Mouse (Mus musculus) cerebellum, adult (tissue): ENCODE data around the gene Defb33.

Source experiments
- ATAC-seq: cut with Nextera tagmentation; 2 replicates; pipeline ENCODE4 v1.9.2; 2017; ENCODE audit warnings: mild to moderate bottlenecking, moderate library complexity, mixed read lengths; ENCODE audit not compliant: insufficient number of reproducible peaks, low FRiP score, low TSS enrichment

Defb33 gene

DNA sequence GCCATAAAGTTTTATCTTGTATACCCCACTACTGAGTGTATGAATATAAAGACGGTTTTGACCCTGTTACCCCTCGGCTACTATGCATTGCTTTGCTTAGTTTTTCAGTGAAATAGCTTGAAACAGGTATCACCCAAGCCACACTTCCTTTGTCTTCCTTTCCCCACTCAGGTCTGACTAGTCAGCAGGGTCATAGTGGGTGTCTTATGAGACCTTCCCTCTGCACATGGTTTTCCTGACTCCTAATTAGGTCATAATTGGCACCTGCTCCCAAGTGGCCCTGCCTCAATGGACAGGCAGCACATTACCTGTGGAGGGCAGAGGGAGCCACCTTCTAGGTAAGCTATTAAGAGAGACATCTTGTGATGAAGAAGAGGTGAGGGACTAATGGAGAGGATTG, at the start of gene Defb33:
TSS of gene Defb33 (plus strand) at position 301 of the 400 bp plus-strand sequence.
- no peak for ATAC-seq

DNA sequence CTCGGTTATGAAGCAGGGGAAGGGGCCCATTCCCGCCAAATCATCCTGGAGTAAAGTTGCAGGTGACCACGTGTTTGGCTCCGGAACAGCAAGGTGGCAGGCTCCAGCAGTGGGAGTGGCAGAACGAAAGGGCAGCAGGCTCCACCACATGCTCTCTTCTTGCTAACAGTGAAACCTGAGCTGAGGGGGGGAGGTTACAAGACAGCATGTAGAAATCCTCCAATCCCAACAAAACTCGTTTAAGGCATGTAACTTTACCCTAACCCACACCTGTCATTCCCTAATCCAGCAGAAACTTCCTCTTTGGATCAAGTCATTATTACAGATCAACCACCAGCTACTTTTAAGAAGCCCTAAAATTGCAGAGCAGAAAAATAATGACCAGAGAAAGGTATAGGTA, 17.9 kb upstream of the Defb33 start:
- ATAC-seq: no peak

GRCm38 (mm10) chr8:20902527-20902926, 10.1 kb downstream of the Defb33 start, which contains the start of gene Gm15056:
Gene Gm15056 (minus strand): TSS chr8:20902627.
- ATAC-seq: no peak

DNA sequence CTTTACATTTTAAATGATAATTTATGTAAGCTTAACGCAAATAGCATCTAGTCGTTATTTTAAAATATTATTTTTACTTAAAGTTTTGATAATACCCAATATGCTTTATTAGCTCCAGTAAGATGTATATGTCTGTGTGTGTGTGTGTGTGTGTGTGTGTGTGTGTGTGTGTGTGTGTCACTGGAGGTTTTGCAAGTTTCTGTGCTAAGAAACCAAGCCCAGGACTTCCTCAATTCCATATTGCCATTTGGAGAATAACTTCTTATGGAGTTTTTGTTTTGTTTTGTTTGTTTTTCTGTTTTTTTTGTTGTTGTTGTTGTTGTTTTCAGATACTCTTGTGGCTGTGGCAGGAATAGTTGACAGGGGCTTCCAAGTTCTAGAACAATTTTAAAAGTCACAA, 14.7 kb downstream of the Defb33 start:
- no peak for ATAC-seq

GRCm38 (mm10) chr8:20908256-20908655, 15.8 kb downstream of the Defb33 start:
- no peak for ATAC-seq

DNA sequence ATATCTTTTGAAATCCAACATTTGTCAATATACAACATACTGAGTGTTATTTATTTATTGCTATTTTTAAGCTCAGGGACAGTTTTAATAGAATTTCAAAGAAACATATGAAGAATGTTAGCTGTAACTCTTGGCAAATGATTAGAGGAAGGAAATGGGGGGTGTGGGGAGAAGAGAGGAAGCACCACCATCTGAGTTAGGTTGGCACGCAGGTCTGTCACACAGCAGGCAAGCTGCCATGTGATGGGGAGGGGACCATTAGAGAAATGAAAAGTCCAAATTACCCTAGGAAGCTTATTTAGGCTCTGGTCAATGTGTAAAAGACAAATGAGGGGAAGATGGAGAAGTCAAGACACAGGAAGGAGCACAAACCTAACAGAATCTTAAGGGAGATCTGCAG, 19.8 kb downstream of the Defb33 start:
- ATAC-seq: no peak

GRCm38 (mm10) chr8:20921971-20922370, 29.5 kb downstream of the Defb33 start, which contains the start of gene Gm6040:
Gene Gm6040 (minus strand): TSS chr8:20922071.
- no peak for ATAC-seq

DNA sequence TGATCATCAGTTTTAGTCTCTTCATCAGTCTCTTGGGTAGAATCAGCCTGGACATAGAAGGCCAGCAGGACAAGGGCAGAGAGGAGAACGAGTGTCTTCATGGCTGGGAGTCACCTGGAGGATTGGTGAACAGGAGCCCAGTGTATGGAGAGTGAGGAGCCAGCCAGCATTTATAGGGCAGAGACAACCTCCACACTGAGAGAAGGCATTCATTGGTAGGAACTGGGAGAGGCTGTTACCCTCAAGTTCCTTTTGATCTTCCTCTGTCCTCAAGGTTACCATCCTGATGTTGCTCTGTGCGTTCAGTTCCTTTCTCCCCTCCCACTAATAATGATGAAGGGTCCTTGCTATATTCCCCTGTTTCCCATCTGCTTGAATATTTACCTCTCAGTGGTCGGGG, 52.1 kb downstream of the Defb33 start, which contains the start of gene AY761185:
TSS of gene AY761185 (minus strand) at position 101 of the 400 bp plus-strand sequence.
- no peak for ATAC-seq
